Mouse (Mus musculus): ENCODE data around the gene Tox2. TPM values are rescaled to one million over a fixed set of nuclear protein-coding genes. Genes with fewer than 3 reads are reported as not detected.

Tox2 gene
- polyA plus RNA-seq, 1 experiment from 2014 or later = 16.5 TPM

- ATAC-seq (no peak), DNase-seq (ENCODE audit: low spot score) (no peak)
- H3K9me3 ChIP-seq (replicated peaks; ENCODE audit: control insufficient read depth, low read length) = no peaks in the 10 kb centered on the region
- H3K4me3 ChIP-seq (ENCODE audit: low read depth, low read length) = no peak overlapping the region
- no peaks in the 10 kb centered on the region for H3K4me1 ChIP-seq (ENCODE audit: control insufficient read depth, insufficient read depth, low read length)
- no peak overlapping the region for H3K27ac ChIP-seq (ENCODE audit: low read depth, low read length)
- H3K36me3 ChIP-seq (ENCODE audit: control insufficient read depth, insufficient read depth, low read length) = no peaks in the 10 kb centered on the region
- H3K4me2 ChIP-seq (ENCODE audit: low read length) = no peak overlapping the region
- no peaks in the 10 kb centered on the region for H3K27me3 ChIP-seq (replicated peaks; ENCODE audit: control insufficient read depth, insufficient read depth, low read length)
- WGBS = 75% methylated on average over 14 of the region's 23 CpGs
- H3K9ac ChIP-seq (ENCODE audit: low read length) = no peak overlapping the region
Observed at GRCm38 (mm10) chr2:163280636-163281322, 77.9 kb downstream of the Tox2 start.

- DNase-seq (ENCODE audit: low spot score) = peak; percentile 42
Observed at GRCm38 (mm10) chr2:163284856-163285255, 81.9 kb downstream of the Tox2 start.

GRCm38 (mm10) chr2:163285335-163285734 lies 82.4 kb downstream of the Tox2 start:
- WGBS = 86% methylated on average over 9 of the region's 9 CpGs
- Histone ChIP-seq H3K27me3 (replicated peaks; ENCODE audit: control insufficient read depth, insufficient read depth, low read length) (no peaks in the 10 kb centered on the region), H3K4me1 (ENCODE audit: control insufficient read depth, insufficient read depth, low read length) (peaks cover 9% of the 10 kb centered on the region; the same call in 1 of the 2 replicates), H3K27ac (ENCODE audit: low read depth, low read length) (no peak overlapping the region), H3K4me3 (ENCODE audit: low read depth, low read length) (no peak overlapping the region), H3K9ac (ENCODE audit: low read length) (no peak overlapping the region), H3K9me3 (replicated peaks; ENCODE audit: control insufficient read depth, low read length) (no peaks in the 10 kb centered on the region), H3K4me2 (ENCODE audit: low read length) (no peak overlapping the region), H3K36me3 (ENCODE audit: control insufficient read depth, insufficient read depth, low read length) (no peaks in the 10 kb centered on the region)
- no peak for ATAC-seq
- DNase-seq (ENCODE audit: low spot score) = no peak

More at GRCm38 (mm10) chr2:163284856-163285255, 81.9 kb downstream of the Tox2 start:
- 87% methylated on average over 7 of the region's 7 CpGs for WGBS
- Histone ChIP-seq H3K9me3 (replicated peaks; ENCODE audit: control insufficient read depth, low read length) (no peaks in the 10 kb centered on the region), H3K9ac (ENCODE audit: low read length) (no peak overlapping the region), H3K4me2 (ENCODE audit: low read length) (no peak overlapping the region), H3K27ac (ENCODE audit: low read depth, low read length) (0 out of 2 replicates have a peak overlapping the region, but pooled peaks have one; percentile 30), H3K27me3 (replicated peaks; ENCODE audit: control insufficient read depth, insufficient read depth, low read length) (no peaks in the 10 kb centered on the region), H3K4me1 (ENCODE audit: control insufficient read depth, insufficient read depth, low read length) (peaks cover 9% of the 10 kb centered on the region; the same call in 1 of the 2 replicates), H3K4me3 (ENCODE audit: low read depth, low read length) (no peak overlapping the region), H3K36me3 (ENCODE audit: control insufficient read depth, insufficient read depth, low read length) (no peaks in the 10 kb centered on the region)
- no peak for ATAC-seq

- Histone ChIP-seq H3K4me3 (ENCODE audit: low read depth, low read length) (no peak overlapping the region), H3K9me3 (replicated peaks; ENCODE audit: control insufficient read depth, low read length) (no peaks in the 10 kb centered on the region), H3K4me2 (ENCODE audit: low read length) (no peak overlapping the region), H3K4me1 (ENCODE audit: control insufficient read depth, insufficient read depth, low read length) (peaks cover 9% of the 10 kb centered on the region; the same call in 1 of the 2 replicates), H3K27me3 (replicated peaks; ENCODE audit: control insufficient read depth, insufficient read depth, low read length) (no peaks in the 10 kb centered on the region), H3K9ac (ENCODE audit: low read length) (no peak overlapping the region), H3K36me3 (ENCODE audit: control insufficient read depth, insufficient read depth, low read length) (no peaks in the 10 kb centered on the region), H3K27ac (ENCODE audit: low read depth, low read length) (no peak overlapping the region)
- 62% methylated on average over 7 of the region's 7 CpGs for WGBS
- DNase-seq (ENCODE audit: low spot score) (no peak), ATAC-seq (no peak)
Observed at GRCm38 (mm10) chr2:163285762-163286161, 82.8 kb downstream of the Tox2 start.

GRCm38 (mm10) chr2:163288881-163289379 lies 86.0 kb downstream of the Tox2 start:
- Histone ChIP-seq H3K27me3 (replicated peaks; ENCODE audit: control insufficient read depth, insufficient read depth, low read length) (no peaks in the 10 kb centered on the region; the same call in 1 of the 2 replicates), H3K9ac (ENCODE audit: low read length) (no peak overlapping the region), H3K4me2 (ENCODE audit: low read length) (peak overlapping the region; percentile 26; the same call in 1 of the 2 replicates), H3K27ac (ENCODE audit: low read depth, low read length) (no peak overlapping the region), H3K36me3 (ENCODE audit: control insufficient read depth, insufficient read depth, low read length) (no peaks in the 10 kb centered on the region), H3K9me3 (replicated peaks; ENCODE audit: control insufficient read depth, low read length) (no peaks in the 10 kb centered on the region), H3K4me3 (ENCODE audit: low read depth, low read length) (no peak overlapping the region), H3K4me1 (ENCODE audit: control insufficient read depth, insufficient read depth, low read length) (peaks cover 9% of the 10 kb centered on the region; the same call in 1 of the 2 replicates)
- DNase-seq (ENCODE audit: low spot score) (peak; percentile 65), ATAC-seq (0 out of 2 replicates have a peak, but pooled peaks have one; percentile 32)
- WGBS = 19% methylated on average over 21 of the region's 21 CpGs

- Histone ChIP-seq H3K27ac (ENCODE audit: low read depth, low read length) (0 out of 2 replicates have a peak overlapping the region, but pooled peaks have one; percentile 34), H3K36me3 (ENCODE audit: control insufficient read depth, insufficient read depth, low read length) (no peaks in the 10 kb centered on the region), H3K4me3 (ENCODE audit: low read depth, low read length) (no peak overlapping the region), H3K4me2 (ENCODE audit: low read length) (peak overlapping the region; percentile 32), H3K9me3 (replicated peaks; ENCODE audit: control insufficient read depth, low read length) (no peaks in the 10 kb centered on the region), H3K4me1 (ENCODE audit: control insufficient read depth, insufficient read depth, low read length) (peaks cover 40% of the 10 kb centered on the region), H3K27me3 (replicated peaks; ENCODE audit: control insufficient read depth, insufficient read depth, low read length) (no peaks in the 10 kb centered on the region; the same call in none of the 2 replicates), H3K9ac (ENCODE audit: low read length) (no peak overlapping the region)
- DNase-seq (ENCODE audit: low spot score) (peak; percentile 86), ATAC-seq (peak; percentile 73)
- 6% methylated on average over 11 of the region's 11 CpGs for WGBS
Observed at GRCm38 (mm10) chr2:163296999-163297630, 94.2 kb downstream of the Tox2 start.

GRCm38 (mm10) chr2:163300069-163301060 lies 97.4 kb downstream of the Tox2 start:
- peak; percentile 28 for ATAC-seq
- 0 out of 2 replicates have a peak overlapping the region, but pooled peaks have one; percentile 56 for H3K27ac ChIP-seq (ENCODE audit: low read depth, low read length)

GRCm38 (mm10) chr2:163301641-163302040 lies 98.7 kb downstream of the Tox2 start:
- DNase-seq (ENCODE audit: low spot score) (no peak), ATAC-seq (no peak)
- WGBS = 57% methylated on average over 5 of the region's 5 CpGs
- no peaks in the 10 kb centered on the region for H3K36me3 ChIP-seq (ENCODE audit: control insufficient read depth, insufficient read depth, low read length)
- peaks cover 42% of the 10 kb centered on the region for H3K4me1 ChIP-seq (ENCODE audit: control insufficient read depth, insufficient read depth, low read length)
- H3K9me3 ChIP-seq (replicated peaks; ENCODE audit: control insufficient read depth, low read length) = no peaks in the 10 kb centered on the region
- H3K4me2 ChIP-seq (ENCODE audit: low read length) = no peak overlapping the region
- no peak overlapping the region for H3K27ac ChIP-seq (ENCODE audit: low read depth, low read length)
- H3K27me3 ChIP-seq (replicated peaks; ENCODE audit: control insufficient read depth, insufficient read depth, low read length) = no peaks in the 10 kb centered on the region; the same call in 1 of the 2 replicates
- H3K4me3 ChIP-seq (ENCODE audit: low read depth, low read length) = no peak overlapping the region
- no peak overlapping the region for H3K9ac ChIP-seq (ENCODE audit: low read length)

More at GRCm38 (mm10) chr2:163300069-163301060, 97.4 kb downstream of the Tox2 start:
- Histone ChIP-seq H3K4me1 (ENCODE audit: control insufficient read depth, insufficient read depth, low read length) (peaks cover 46% of the 10 kb centered on the region), H3K9me3 (replicated peaks; ENCODE audit: control insufficient read depth, low read length) (no peaks in the 10 kb centered on the region), H3K27me3 (replicated peaks; ENCODE audit: control insufficient read depth, insufficient read depth, low read length) (no peaks in the 10 kb centered on the region; the same call in none of the 2 replicates), H3K4me2 (ENCODE audit: low read length) (no peak overlapping the region), H3K4me3 (ENCODE audit: low read depth, low read length) (no peak overlapping the region), H3K36me3 (ENCODE audit: control insufficient read depth, insufficient read depth, low read length) (no peaks in the 10 kb centered on the region), H3K9ac (ENCODE audit: low read length) (no peak overlapping the region)
- peak; percentile 86 for DNase-seq (ENCODE audit: low spot score)
- WGBS = 27% methylated on average over 14 of the region's 14 CpGs
